Mouse (Mus musculus) forebrain, embryonic 14.5 days (tissue): ENCODE measurements around the gene Tmem239. TPM values are rescaled to one million over a fixed set of nuclear protein-coding genes. Genes with fewer than 3 reads are reported as not detected.
A peak's percentile ranks its signal among the peaks of the same experiment; 100 is the strongest.

Experiments
- ATAC-seq: fragments of 200-750 bp; cut with Nextera tagmentation; 2 replicates; pipeline ENCODE4 v1.8.0; 2017; ENCODE audit warnings: mild to moderate bottlenecking, moderate library complexity
- DNase-seq: peaks from one replicate; pipeline ENCODE4 v3.0.0-alpha.2; 2015; ENCODE audit warnings: low spot score
- H3K27ac ChIP-seq: fragments of 300-500 bp; sonication (generic); 2 replicates; pipeline ENCODE4 v1.5.1; 2014; ENCODE audit warnings: low read depth, mild to moderate bottlenecking, control low read depth, low read length, moderate library complexity
- H3K27me3 ChIP-seq: fragments of 300-500 bp; sonication (generic); replicated peaks from 2 replicates; pipeline ENCODE4 v1.6.1; 2014; ENCODE audit warnings: low read length, control low read depth, mixed read lengths; ENCODE audit not compliant: control insufficient read depth, insufficient read depth
- H3K36me3 ChIP-seq: fragments of 300-500 bp; sonication (generic); 2 replicates; pipeline ENCODE4 v1.6.1; 2014; ENCODE audit warnings: low read length, control low read depth; ENCODE audit not compliant: control insufficient read depth, insufficient read depth
- H3K4me1 ChIP-seq: fragments of 300-500 bp; sonication (generic); 2 replicates; pipeline ENCODE4 v1.6.1; 2014; ENCODE audit warnings: antibody characterized with exemption, low read length, control low read depth; ENCODE audit not compliant: control insufficient read depth, insufficient read depth
- H3K4me2 ChIP-seq: fragments of 300-500 bp; sonication (generic); 2 replicates; pipeline ENCODE4 v1.6.1; 2014; ENCODE audit warnings: mild to moderate bottlenecking, control low read depth, low read length
- H3K4me3 ChIP-seq: fragments of 300-500 bp; sonication (generic); 2 replicates; pipeline ENCODE4 v1.5.1; 2014; ENCODE audit warnings: low read depth, low read length, control low read depth
- H3K9ac ChIP-seq: fragments of 300-500 bp; sonication (generic); 2 replicates; pipeline ENCODE4 v1.6.1; 2014; ENCODE audit warnings: mild to moderate bottlenecking, low read length, control low read depth, moderate library complexity
- H3K9me3 ChIP-seq: fragments of 300-500 bp; sonication (generic); replicated peaks from 2 replicates; pipeline ENCODE4 v1.6.1; 2016; ENCODE audit warnings: low read length, control low read depth, mixed read lengths; ENCODE audit not compliant: control insufficient read depth
- WGBS: fragments of 180-500 bp; shearing (Covaris S2); extraction: QIAGEN DNeasy Blood & Tissue Kit; methylation state at CpG from one replicate; pipeline ENCODE4 v1.1.7; 2014; 5-methylcytosine and 5-hydroxymethylcytosine counted together
- polyA plus RNA-seq: library from polyadenylated mRNA; unstranded; fragments of >200 nt; fragmentation: Nextera tagmentation; extraction: Ambion mirVana; gene quantifications from 2 replicates; pipeline ENCODE4 v1.2.1, GENCODE M21; 2014

Tmem239 gene
- polyA plus RNA-seq, 1 experiment from 2014 or later, result not detected

DNA sequence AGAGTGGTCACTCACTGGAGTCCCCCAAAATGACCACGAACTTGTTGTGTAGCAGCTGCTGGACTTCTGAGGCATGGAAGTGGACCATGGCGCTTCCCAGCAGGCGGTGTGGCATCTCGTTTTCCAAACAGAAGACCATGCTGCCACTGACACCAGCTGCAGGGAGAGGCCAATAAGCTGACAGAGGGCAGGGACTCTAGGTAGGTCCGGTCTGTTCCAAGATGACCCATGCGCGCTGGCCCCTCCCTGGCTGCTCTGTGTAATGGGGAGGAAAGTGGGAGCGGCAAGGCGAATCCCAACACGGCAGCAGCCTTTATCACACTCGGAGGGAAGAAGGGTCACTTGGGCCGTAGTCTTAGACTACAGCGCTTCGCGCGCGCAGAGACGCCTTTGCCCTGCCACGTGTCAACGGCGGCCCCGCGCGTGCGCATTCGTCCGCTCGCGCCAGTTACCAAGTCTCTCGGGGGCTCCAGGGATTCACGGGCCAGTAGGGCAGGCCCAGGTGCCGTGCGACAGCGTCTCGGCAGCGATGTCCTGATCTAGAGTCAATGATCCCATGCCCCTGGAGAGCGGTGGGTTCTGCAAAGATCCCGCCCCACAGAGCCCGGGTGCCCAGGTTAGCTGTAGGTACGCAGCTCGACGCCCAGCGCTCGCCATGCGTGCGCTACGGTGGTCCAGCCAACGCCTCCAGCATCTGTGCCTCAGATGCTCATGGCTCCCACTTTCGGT is 17.3 kb downstream of the Tmem239 start:
- Histone ChIP-seq H3K9me3 (no peaks in the 10 kb centered on the region), H3K9ac (peak overlapping the region; percentile 86), H3K27me3 (no peaks in the 10 kb centered on the region), H3K4me1 (peaks cover 10% of the 10 kb centered on the region), H3K4me3 (peak overlapping the region; percentile 76), H3K36me3 (peaks cover 6% of the 10 kb centered on the region; the same call in 1 of the 2 replicates), H3K4me2 (peak overlapping the region; percentile 90), H3K27ac (peak overlapping the region; percentile 89)
- WGBS, result 19% methylated on average over 49 of the region's 49 CpGs
- DNase-seq (peak; percentile 84), ATAC-seq (peak; percentile 76)

DNA sequence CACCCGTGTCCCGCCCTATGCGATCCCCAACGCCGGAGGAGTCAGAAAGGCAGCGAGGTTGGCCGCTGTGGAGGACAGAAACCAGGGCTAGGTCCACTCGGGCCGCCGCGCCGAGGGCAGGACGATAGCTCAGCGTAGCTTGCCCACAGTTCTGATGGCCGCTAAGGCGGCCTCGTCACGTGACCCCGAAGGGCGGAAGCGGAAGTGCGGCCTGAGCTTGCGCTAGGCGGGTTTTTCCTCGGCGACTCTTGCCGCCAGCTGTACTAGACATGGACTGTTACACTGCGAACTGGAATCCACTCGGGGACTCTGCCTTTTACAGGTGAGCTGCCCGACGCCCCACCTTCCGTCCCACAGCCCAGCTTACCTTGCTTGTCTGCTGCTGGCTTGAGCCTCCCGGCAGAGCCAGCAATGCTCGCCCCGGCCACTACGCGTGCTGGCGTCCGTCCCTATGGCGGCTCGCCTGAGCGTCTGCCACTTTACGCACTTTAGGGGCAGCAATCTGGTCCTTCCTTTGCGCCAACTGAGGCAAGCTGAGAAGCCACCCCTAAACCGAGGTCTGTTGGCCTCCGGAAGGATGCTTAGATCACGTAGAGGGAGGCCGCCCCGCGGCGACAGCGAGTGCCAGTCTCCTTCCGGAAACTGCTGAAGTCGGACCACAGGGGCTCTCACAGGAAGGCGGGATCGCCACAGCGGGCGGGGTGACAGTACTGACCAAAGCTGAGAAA is 18.0 kb downstream of the Tmem239 start, which contains the start of the genes Vps16 and Pced1a:
Vps16 (plus strand) TSS at position 214 of the 728 bp plus-strand sequence.
Pced1a (minus strand) TSS at position 576 of the 728 bp plus-strand sequence.
- peak within 1 kb of the TSS; percentile 76 for H3K4me3 ChIP-seq
- peak; percentile 97 for ATAC-seq
- peak within 1 kb of the TSS; percentile 86 for H3K9ac ChIP-seq
- H3K4me2 ChIP-seq, result peak within 1 kb of the TSS; percentile 90
- no peaks in the 10 kb centered on the region for H3K9me3 ChIP-seq
- peak within 1 kb of the TSS; percentile 89 for H3K27ac ChIP-seq
- under 1% methylated on average over 58 of the region's 58 CpGs for WGBS
- H3K36me3 ChIP-seq, result 0 out of 2 replicates have a peak, but pooled peaks cover 3% of the 10 kb centered on the region
- no peaks in the 10 kb centered on the region for H3K27me3 ChIP-seq
- peaks cover 10% of the 10 kb centered on the region for H3K4me1 ChIP-seq
- DNase-seq, result peak; percentile 97

DNA sequence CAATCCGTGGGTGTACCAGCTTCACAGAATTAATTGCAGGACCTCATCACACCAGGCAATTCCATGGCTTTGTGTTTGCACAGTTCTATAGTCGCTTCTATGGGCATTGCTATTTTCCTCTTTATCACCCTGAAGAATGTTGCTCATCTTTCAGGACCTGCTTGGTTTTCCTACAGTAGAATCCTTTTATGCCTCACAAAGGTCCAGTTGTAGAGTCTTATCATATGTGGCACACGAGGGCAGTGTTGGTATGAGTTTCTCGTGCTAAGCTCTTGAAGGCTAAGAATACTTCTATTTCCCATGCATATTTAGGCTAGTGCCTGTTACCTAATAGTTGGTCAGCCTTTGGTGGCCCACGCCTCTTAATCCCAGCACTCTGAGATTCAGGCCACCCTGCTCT is 18.8 kb downstream of the Tmem239 start:
- no peak for ATAC-seq
- Histone ChIP-seq H3K9ac (peak overlapping the region; percentile 86), H3K27ac (0 out of 2 replicates have a peak overlapping the region, but pooled peaks have one; percentile 89), H3K27me3 (no peaks in the 10 kb centered on the region), H3K4me2 (peak overlapping the region; percentile 90), H3K4me1 (peaks cover 10% of the 10 kb centered on the region), H3K4me3 (peak overlapping the region; percentile 76), H3K9me3 (no peaks in the 10 kb centered on the region), H3K36me3 (no peaks in the 10 kb centered on the region)
- peak; percentile 47 for DNase-seq
- 35% methylated on average over 5 of the region's 5 CpGs for WGBS

DNA sequence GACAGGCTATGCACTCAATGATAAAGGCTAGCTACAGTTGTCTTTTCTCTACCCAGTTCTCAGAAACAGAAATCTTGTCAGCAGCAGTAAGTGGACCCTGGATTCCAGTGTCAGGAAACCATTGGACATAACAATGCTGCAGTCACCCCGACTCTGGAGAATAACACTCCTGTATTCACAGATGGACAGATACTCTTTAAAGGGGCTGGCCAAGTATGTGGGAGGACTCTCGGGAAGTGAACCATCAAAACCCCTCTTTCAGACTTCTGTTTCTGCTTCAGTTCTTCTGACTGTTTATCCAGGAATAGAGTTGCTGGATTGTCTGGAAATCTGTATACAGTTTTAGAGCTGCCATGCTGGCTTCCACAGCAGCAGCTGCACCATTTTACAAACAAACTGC is 23.6 kb downstream of the Tmem239 start:
- Histone ChIP-seq H3K36me3 (0 out of 2 replicates have a peak, but pooled peaks cover 2% of the 10 kb centered on the region), H3K4me2 (no peak overlapping the region), H3K27ac (no peak overlapping the region), H3K27me3 (no peaks in the 10 kb centered on the region), H3K4me3 (no peak overlapping the region), H3K4me1 (peaks cover 5% of the 10 kb centered on the region), H3K9me3 (no peaks in the 10 kb centered on the region), H3K9ac (no peak overlapping the region)
- DNase-seq (no peak), ATAC-seq (no peak)
- WGBS, result 51% methylated on average over 2 of the region's 2 CpGs

DNA sequence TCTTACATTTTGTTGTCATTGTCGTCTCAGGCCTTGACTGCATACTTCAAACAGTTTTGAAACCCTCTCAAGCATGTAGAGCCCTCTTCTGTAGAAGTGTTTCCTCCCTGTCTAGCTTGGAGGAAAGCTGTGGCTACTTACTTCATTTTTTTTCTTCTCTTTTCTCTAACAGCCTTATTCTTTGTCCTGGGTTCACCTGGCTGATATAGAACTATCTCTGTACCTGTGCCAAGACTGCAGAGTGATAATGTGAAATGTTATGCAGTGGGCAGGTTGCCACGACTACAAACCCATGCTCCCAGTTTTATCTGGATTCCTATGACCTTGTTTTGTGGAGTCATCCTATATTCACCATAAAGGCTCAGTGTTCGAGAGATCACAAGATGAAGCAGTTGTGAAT is 24.2 kb downstream of the Tmem239 start:
- H3K27me3 ChIP-seq, result no peaks in the 10 kb centered on the region
- DNase-seq, result no peak
- ATAC-seq, result no peak
- no peak overlapping the region for H3K4me3 ChIP-seq
- H3K36me3 ChIP-seq, result 0 out of 2 replicates have a peak, but pooled peaks cover 2% of the 10 kb centered on the region
- H3K9ac ChIP-seq, result no peak overlapping the region
- no peaks in the 10 kb centered on the region; the same call in 1 of the 2 replicates for H3K4me1 ChIP-seq
- H3K4me2 ChIP-seq, result no peak overlapping the region
- no peak overlapping the region for H3K27ac ChIP-seq
- H3K9me3 ChIP-seq, result no peaks in the 10 kb centered on the region
- 85% methylated on average over 3 of the region's 3 CpGs for WGBS

DNA sequence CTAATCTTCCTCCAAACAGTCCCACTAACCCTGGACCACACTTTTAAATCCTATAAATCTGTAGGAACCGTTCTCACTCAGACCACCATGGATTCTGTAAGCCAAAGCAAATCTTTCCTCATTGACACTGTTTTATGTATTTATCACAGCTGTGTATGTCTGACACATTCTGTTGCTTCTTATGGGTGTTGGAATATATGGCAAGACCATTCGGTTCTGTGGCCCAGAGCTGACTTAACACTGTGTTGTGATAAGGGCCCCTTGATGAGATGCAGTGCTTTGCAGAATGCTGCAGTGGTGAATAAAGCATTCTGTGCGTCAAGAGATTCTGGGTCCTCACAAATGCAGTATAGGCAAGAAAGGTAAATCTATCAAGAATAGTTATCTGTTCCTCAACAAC is 25.9 kb downstream of the Tmem239 start:
- no peak overlapping the region for H3K4me2 ChIP-seq
- no peak for ATAC-seq
- 0 out of 2 replicates have a peak, but pooled peaks cover 2% of the 10 kb centered on the region for H3K36me3 ChIP-seq
- H3K27me3 ChIP-seq, result no peaks in the 10 kb centered on the region
- 81% methylated on average over 3 of the region's 3 CpGs for WGBS
- DNase-seq, result peak; percentile 5
- H3K27ac ChIP-seq, result no peak overlapping the region
- no peaks in the 10 kb centered on the region for H3K9me3 ChIP-seq
- no peaks in the 10 kb centered on the region for H3K4me1 ChIP-seq
- no peak overlapping the region for H3K4me3 ChIP-seq
- H3K9ac ChIP-seq, result no peak overlapping the region

DNA sequence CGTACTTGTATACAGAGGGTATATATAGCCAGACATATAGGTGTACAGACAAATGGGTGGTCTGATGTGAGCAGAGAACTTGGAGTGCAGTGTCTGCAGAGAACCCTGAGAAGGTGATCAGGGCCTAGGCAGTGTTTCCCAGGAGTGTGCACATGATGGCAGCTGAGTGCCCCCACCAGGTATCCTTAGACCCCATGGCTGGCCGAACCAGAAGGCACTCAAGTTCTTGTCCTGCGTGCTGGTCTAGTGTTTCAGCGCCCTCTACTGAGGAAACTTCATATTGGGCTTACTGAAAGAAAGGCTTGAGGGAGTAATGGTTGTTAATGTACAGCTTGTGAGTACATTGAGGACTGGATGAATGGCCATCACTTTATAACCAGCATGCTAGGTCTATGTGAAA is 26.9 kb downstream of the Tmem239 start:
- H3K9ac ChIP-seq, result no peak overlapping the region
- H3K27me3 ChIP-seq, result no peaks in the 10 kb centered on the region
- H3K9me3 ChIP-seq, result no peaks in the 10 kb centered on the region
- no peak overlapping the region for H3K4me3 ChIP-seq
- no peak overlapping the region for H3K4me2 ChIP-seq
- H3K36me3 ChIP-seq, result peaks cover 8% of the 10 kb centered on the region
- ATAC-seq, result no peak
- WGBS, result 27% methylated on average over 4 of the region's 4 CpGs
- no peaks in the 10 kb centered on the region for H3K4me1 ChIP-seq
- DNase-seq, result peak; percentile 74
- no peak overlapping the region for H3K27ac ChIP-seq

DNA sequence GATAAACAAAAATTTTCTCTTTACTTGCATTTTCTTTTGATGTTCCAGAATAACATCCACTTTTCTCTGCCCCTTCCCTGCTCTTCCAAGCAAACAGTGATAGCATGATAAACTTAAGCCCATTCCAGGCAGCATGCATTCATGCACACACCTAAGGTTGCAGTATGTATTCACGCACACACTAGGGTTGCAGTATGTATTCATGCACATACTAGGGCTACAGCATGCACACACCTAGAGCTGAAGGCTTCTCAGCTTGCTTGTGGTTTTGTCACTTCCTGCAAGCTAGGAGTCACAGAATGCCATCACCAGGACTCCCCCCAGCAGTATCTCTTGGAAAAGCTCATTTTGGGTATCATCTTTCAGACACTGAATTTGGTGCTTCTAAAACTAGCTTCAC is 30.5 kb downstream of the Tmem239 start:
- Histone ChIP-seq H3K27me3 (no peaks in the 10 kb centered on the region), H3K9ac (no peak overlapping the region), H3K9me3 (no peaks in the 10 kb centered on the region), H3K36me3 (peaks cover 44% of the 10 kb centered on the region), H3K4me3 (no peak overlapping the region), H3K27ac (no peak overlapping the region), H3K4me1 (no peaks in the 10 kb centered on the region), H3K4me2 (no peak overlapping the region)
- ATAC-seq, result no peak
- 95% methylated on average over 1 of the region's 1 CpGs for WGBS
- DNase-seq, result no peak
